Mouse (Mus musculus) spleen, adult 2 months (tissue): ENCODE data around the gene Nxph3. TPM values are rescaled to one million over a fixed set of nuclear protein-coding genes. Genes with fewer than 3 reads are reported as not detected.

ENCODE experiments used
- DNase-seq, 2 experiments: peaks; one replicate each; pipeline versions ENCODE4 v3.0.0 to v3.0.0-alpha.2; 2012 to 2021; ENCODE audit warnings: low spot score in 2 of 2, low read depth in 1 of 2
- H3K27ac ChIP-seq: fragments of 200-500 bp; 2 replicates; pipeline ENCODE4 v1.5.1; 2012; ENCODE audit warnings: low read length, inconsistent platforms; ENCODE audit not compliant: insufficient read depth
- H3K27me3 ChIP-seq: fragments of 200-500 bp; 2 replicates; pipeline ENCODE4 v1.6.1; 2012; ENCODE audit warnings: mild to moderate bottlenecking, moderate library complexity, low read length, inconsistent platforms; ENCODE audit not compliant: control insufficient read depth, insufficient read depth
- H3K36me3 ChIP-seq: fragments of 200-500 bp; 2 replicates; pipeline ENCODE4 v1.6.1; 2012; ENCODE audit warnings: mild to moderate bottlenecking, low read length, inconsistent platforms; ENCODE audit not compliant: control insufficient read depth, insufficient read depth
- H3K4me1 ChIP-seq: fragments of 200-500 bp; 2 replicates; pipeline ENCODE4 v1.6.1; 2011; ENCODE audit warnings: inconsistent platforms; ENCODE audit not compliant: control insufficient read depth, insufficient read depth, insufficient read length
- H3K4me3 ChIP-seq: fragments of 200-500 bp; 2 replicates; pipeline ENCODE4 v1.5.1; 2011; ENCODE audit warnings: mild to moderate bottlenecking, inconsistent platforms; ENCODE audit not compliant: insufficient read depth, insufficient read length; ENCODE audit errors: extremely low read depth
- CTCF ChIP-seq: fragments of 200-500 bp; IDR thresholded peaks from 2 replicates; pipeline ENCODE4 v1.5.1; 2011; ENCODE audit warnings: mild to moderate bottlenecking, inconsistent platforms; ENCODE audit not compliant: insufficient read depth, insufficient read length, insufficient replicate concordance; ENCODE audit errors: extremely low read depth
- POLR2A ChIP-seq: fragments of 200-500 bp; IDR thresholded peaks from 2 replicates; pipeline ENCODE4 v1.6.1; 2011; ENCODE audit warnings: low read depth, low read length, inconsistent platforms
- WGBS: fragments of 180-500 bp; shearing (Covaris S2); methylation state at CpG from one replicate; pipeline ENCODE4 v1.1.7; 2018; 5-methylcytosine and 5-hydroxymethylcytosine counted together
- polyA plus RNA-seq: library from polyadenylated mRNA; depleted of rRNA; stranded (reverse); fragments of >200 nt; gene quantifications from 2 replicates; pipeline ENCODE4 v1.2.3, GENCODE M21; 2012

The Nxph3 gene
- polyA plus RNA-seq, 1 experiment = 0.54 TPM

DNA sequence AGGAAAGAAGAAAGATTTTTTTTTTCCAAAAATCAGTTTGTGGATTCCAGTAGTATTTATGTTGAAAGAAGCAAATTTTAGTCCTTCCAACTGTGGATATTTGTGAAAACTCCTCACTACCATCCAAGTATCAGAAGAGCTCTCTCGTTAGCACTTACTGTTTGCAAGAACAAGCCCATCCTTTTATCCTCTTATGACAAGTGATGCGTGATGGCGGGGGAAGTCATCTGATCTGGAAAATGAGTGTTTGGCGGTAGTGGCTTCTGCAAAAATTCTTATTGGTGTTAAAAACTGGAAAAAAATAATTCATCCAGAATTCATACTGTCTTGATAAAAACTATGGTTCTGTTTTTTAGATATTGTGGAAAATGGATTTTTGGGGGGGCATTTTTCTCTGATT, 22.1 kb downstream of the Nxph3 start:
- DNase-seq = no peak
- Histone ChIP-seq H3K4me1 (no peaks in the 10 kb centered on the region), H3K36me3 (peaks cover 27% of the 10 kb centered on the region), H3K4me3 (no peak overlapping the region), H3K27me3 (no peaks in the 10 kb centered on the region), H3K27ac (no peak overlapping the region)
- TF ChIP-seq POLR2A (no peak), CTCF (no peak)
- 92% methylated on average over 4 of the region's 4 CpGs for WGBS

DNA sequence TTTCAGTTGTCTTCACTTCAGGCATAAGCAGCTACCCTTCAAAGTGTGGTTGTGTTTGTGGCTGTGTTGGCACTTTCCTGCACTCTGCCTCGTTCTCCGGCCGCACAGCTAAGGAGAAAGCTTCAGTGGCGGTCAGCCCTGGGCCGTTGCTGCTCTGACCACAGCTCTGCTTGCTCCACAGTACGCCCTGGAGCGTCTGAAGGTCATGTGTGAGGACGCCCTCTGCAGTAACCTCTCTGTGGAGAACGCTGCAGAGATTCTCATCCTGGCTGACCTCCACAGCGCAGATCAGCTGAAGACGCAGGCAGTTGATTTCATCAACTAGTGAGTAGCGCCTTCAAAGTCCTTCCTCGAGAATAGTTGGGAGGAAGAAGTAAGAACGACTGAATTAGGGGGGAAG, 24.3 kb downstream of the Nxph3 start:
- Histone ChIP-seq H3K4me1 (no peaks in the 10 kb centered on the region), H3K36me3 (peaks cover 43% of the 10 kb centered on the region), H3K4me3 (no peak overlapping the region), H3K27me3 (no peaks in the 10 kb centered on the region), H3K27ac (no peak overlapping the region)
- DNase-seq = no peak
- 92% methylated on average over 14 of the region's 14 CpGs for WGBS
- no peak for TF ChIP-seq CTCF
- no peak for TF ChIP-seq POLR2A

DNA sequence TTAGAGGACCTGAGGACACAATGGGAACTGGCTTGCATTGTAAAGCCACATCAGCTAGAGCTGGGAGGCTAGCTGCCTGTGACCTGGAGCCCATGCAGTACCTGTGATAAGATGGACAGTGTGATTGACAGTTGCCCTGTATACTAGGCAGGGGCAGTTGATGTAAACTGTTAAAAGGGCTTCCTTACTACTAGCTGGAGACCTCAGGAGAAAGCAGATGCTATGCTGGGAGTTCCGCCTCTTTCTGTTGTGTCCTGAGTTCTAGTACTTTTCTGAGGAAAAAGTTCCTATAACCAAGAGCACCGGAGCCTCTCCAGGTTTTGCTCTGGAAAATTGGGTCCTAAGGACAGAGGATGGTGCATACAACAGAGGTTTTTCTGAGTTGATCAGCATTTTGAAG, 27.1 kb downstream of the Nxph3 start:
- no peak for TF ChIP-seq POLR2A
- no peak for TF ChIP-seq CTCF
- no peak for DNase-seq

GRCm38 (mm10) chr11:95485634-95486033, 28.7 kb downstream of the Nxph3 start:
- 97% methylated on average over 18 of the region's 18 CpGs for WGBS
- H3K36me3 ChIP-seq = peaks cover 39% of the 10 kb centered on the region

More for the DNA sequence above, 27.1 kb downstream of the Nxph3 start:
- Histone ChIP-seq H3K27me3 (no peaks in the 10 kb centered on the region), H3K4me3 (no peak overlapping the region), H3K4me1 (no peaks in the 10 kb centered on the region), H3K27ac (no peak overlapping the region), H3K36me3 (peaks cover 44% of the 10 kb centered on the region)
- 96% methylated on average over 2 of the region's 2 CpGs for WGBS

GRCm38 (mm10) chr11:95480662-95481061, 33.7 kb downstream of the Nxph3 start:
- no peak for DNase-seq
- no peak overlapping the region for H3K4me3 ChIP-seq
- H3K36me3 ChIP-seq = peaks cover 22% of the 10 kb centered on the region
- no peaks in the 10 kb centered on the region for H3K27me3 ChIP-seq
- no peak for TF ChIP-seq CTCF
- TF ChIP-seq POLR2A = no peak
- 94% methylated on average over 4 of the region's 4 CpGs for WGBS
- no peak overlapping the region for H3K27ac ChIP-seq
- H3K4me1 ChIP-seq = no peaks in the 10 kb centered on the region

More at GRCm38 (mm10) chr11:95485634-95486033, 28.7 kb downstream of the Nxph3 start:
- DNase-seq = no peak
- no peak overlapping the region for H3K4me3 ChIP-seq
- no peaks in the 10 kb centered on the region for H3K4me1 ChIP-seq
- H3K27ac ChIP-seq = no peak overlapping the region
- TF ChIP-seq CTCF (no peak), POLR2A (no peak)
- no peaks in the 10 kb centered on the region for H3K27me3 ChIP-seq

GRCm38 (mm10) chr11:95479458-95479857, 34.9 kb downstream of the Nxph3 start:
- Histone ChIP-seq H3K4me1 (no peaks in the 10 kb centered on the region), H3K27ac (no peak overlapping the region), H3K36me3 (peaks cover 21% of the 10 kb centered on the region), H3K4me3 (no peak overlapping the region), H3K27me3 (no peaks in the 10 kb centered on the region)
- WGBS = 89% methylated on average over 4 of the region's 4 CpGs
- TF ChIP-seq POLR2A (no peak), CTCF (no peak)
- DNase-seq = no peak

DNA sequence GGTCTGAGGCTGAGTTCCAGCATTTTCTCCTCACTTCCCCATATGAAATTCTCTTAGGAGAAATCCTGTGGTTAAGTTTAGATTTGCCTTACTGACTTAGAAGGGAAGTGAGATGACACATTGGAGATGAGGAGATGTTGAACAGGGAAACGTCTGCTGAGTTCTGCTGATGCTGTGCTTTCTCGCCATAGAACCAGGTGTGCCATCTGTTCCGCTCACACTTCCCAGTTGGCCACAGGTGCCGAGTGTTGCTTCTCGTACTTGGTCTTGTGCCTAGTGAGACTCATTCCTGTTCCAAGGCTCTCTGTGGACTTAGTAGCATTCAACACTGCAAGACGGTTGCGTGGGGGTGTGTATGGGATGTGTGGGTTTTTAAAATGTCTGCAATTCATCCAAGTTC, 38.0 kb downstream of the Nxph3 start:
- Histone ChIP-seq H3K4me1 (no peaks in the 10 kb centered on the region), H3K36me3 (peaks cover 23% of the 10 kb centered on the region), H3K27me3 (no peaks in the 10 kb centered on the region), H3K4me3 (no peak overlapping the region), H3K27ac (no peak overlapping the region)
- no peak for DNase-seq
- TF ChIP-seq POLR2A (no peak), CTCF (no peak)
- WGBS = 91% methylated on average over 7 of the region's 7 CpGs
